Mouse (Mus musculus) c-Kit-positive CD71-negative TER-119-negative erythroid progenitor cells, embryonic 14.5 days (primary cell): ENCODE measurements around the gene Lin7a.

Experiments
- DNase-seq: peaks from one replicate; pipeline ENCODE4 v3.0.0-alpha.2; 2013; ENCODE audit warnings: low read depth

Lin7a gene

GRCm38 (mm10) chr10:107323865-107324264 is 52.4 kb downstream of the Lin7a start:
- no peak for DNase-seq

GRCm38 (mm10) chr10:107325558-107325957 is 54.1 kb downstream of the Lin7a start:
- DNase-seq: no peak

- DNase-seq: no peak
Measured at GRCm38 (mm10) chr10:107339524-107339923, 68.0 kb downstream of the Lin7a start.

GRCm38 (mm10) chr10:107341151-107341550 is 69.7 kb downstream of the Lin7a start:
- no peak for DNase-seq

- DNase-seq: no peak
Measured at GRCm38 (mm10) chr10:107344200-107344599, 72.7 kb downstream of the Lin7a start.

GRCm38 (mm10) chr10:107347842-107348241 is 76.4 kb downstream of the Lin7a start:
- no peak for DNase-seq

- no peak for DNase-seq
Measured at GRCm38 (mm10) chr10:107351696-107352485, 80.4 kb downstream of the Lin7a start.

- no peak for DNase-seq
Measured at GRCm38 (mm10) chr10:107353483-107353882, 82.0 kb downstream of the Lin7a start.

- no peak for DNase-seq
Measured at GRCm38 (mm10) chr10:107358443-107359040, 87.1 kb downstream of the Lin7a start.

GRCm38 (mm10) chr10:107359296-107359695 is 87.8 kb downstream of the Lin7a start:
- no peak for DNase-seq

GRCm38 (mm10) chr10:107361546-107361945 is 90.1 kb downstream of the Lin7a start:
- DNase-seq: no peak

GRCm38 (mm10) chr10:107362026-107362425 is 90.5 kb downstream of the Lin7a start:
- DNase-seq: no peak

- no peak for DNase-seq
Measured at GRCm38 (mm10) chr10:107363049-107363816, 91.7 kb downstream of the Lin7a start.

- DNase-seq: no peak
Measured at GRCm38 (mm10) chr10:107377218-107377617, 105.7 kb downstream of the Lin7a start.

GRCm38 (mm10) chr10:107381143-107381746 is 109.8 kb downstream of the Lin7a start:
- DNase-seq: no peak

GRCm38 (mm10) chr10:107383825-107384224 is 112.3 kb downstream of the Lin7a start:
- no peak for DNase-seq

- DNase-seq: no peak
Measured at GRCm38 (mm10) chr10:107389505-107389904, 118.0 kb downstream of the Lin7a start.

- DNase-seq: no peak
Measured at GRCm38 (mm10) chr10:107405347-107405746, 133.9 kb downstream of the Lin7a start.

- DNase-seq: no peak
Measured at GRCm38 (mm10) chr10:107418306-107418705, 146.8 kb downstream of the Lin7a start.

- DNase-seq: no peak
Measured at GRCm38 (mm10) chr10:107436967-107437366, 165.5 kb downstream of the Lin7a start.

- peak; percentile 5 for DNase-seq
Measured at GRCm38 (mm10) chr10:107442781-107443180, 171.3 kb downstream of the Lin7a start.
